Mouse (Mus musculus) naive thymus-derived CD4-positive, alpha-beta T cell, adult 5 months (primary cell): ENCODE measurements around the gene Grk3. TPM values are rescaled to one million over a fixed set of nuclear protein-coding genes. Genes with fewer than 3 reads are reported as not detected.

Experiments
- polyA plus RNA-seq: library from polyadenylated mRNA; unstranded; fragments of 100-300 nt; shearing (Covaris generic); gene quantifications from one replicate; pipeline ENCODE4 v1.2.1, GENCODE M21; 2017

Grk3 gene
- polyA plus RNA-seq, result not detected

DNA sequence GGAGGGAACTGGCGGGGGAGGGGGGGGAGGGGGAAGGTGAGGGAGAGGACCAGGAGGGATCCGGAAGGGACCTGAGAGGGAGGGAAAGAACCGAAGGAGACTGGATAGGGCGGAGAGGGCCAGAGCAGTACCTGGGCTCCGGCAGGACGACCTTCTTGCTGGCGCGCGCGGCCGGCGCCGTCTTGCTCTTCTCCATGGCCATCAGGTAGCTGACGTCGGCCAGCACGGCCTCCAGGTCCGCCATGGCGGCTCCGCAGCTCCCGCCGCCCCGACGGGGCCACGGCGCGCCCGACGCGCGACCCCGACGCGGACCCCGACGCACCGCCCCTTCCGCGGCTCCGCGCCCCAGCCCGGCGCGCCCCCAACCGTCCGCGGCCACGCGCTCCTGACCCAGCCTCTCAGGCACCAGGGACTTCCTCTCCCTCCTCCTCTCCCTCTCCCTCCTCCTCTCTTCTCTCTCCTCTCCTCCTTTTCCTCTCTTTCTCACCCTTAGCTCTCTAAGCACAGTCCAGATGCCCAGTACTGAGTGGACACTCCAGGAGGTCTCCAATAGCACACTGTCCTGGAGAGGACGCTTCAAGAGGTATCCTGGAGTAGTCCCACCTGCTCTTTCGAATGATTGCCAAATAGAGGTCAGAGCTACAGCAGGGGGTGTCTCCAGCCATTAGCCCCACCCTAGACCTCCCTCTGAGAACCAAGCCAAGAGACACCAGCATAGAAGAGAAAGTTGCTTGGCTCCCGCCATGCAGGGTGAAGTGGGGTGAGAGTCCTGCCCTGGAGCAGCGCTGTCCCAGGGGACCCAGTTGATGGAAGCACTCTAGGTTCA, at the start of gene Grk3:
Gene Grk3, minus strand, starts transcription at position 556 of the 826 bp plus-strand sequence.

GRCm38 (mm10) chr5:112895674-112896654, 119.6 kb downstream of the Grk3 start, which contains the start of gene Myo18b:
Myo18b (minus strand) TSS chr5:112896362.

Other genes starting within 250 kb of the Grk3 start
- not detected for gene Myo18b, start 119.4 kb downstream of the Grk3 start, polyA plus RNA-seq
- gene Crybb2, start 54.3 kb upstream of the Grk3 start, polyA plus RNA-seq, result not detected
- not detected for gene Crybb3, start 65.8 kb upstream of the Grk3 start, polyA plus RNA-seq
- 0.10 TPM for gene 2900026A02Rik, start 205.4 kb upstream of the Grk3 start, polyA plus RNA-seq
- not detected for gene Tmem211, start 211.1 kb upstream of the Grk3 start, polyA plus RNA-seq